Mouse (Mus musculus): Measurements from ENCODE around the gene Gimd1. TPM values are rescaled to one million over a fixed set of nuclear protein-coding genes. Genes with fewer than 3 reads are reported as not detected.

Gimd1 gene
- polyA plus RNA-seq (2012), result not detected in 2 replicates

DNA sequence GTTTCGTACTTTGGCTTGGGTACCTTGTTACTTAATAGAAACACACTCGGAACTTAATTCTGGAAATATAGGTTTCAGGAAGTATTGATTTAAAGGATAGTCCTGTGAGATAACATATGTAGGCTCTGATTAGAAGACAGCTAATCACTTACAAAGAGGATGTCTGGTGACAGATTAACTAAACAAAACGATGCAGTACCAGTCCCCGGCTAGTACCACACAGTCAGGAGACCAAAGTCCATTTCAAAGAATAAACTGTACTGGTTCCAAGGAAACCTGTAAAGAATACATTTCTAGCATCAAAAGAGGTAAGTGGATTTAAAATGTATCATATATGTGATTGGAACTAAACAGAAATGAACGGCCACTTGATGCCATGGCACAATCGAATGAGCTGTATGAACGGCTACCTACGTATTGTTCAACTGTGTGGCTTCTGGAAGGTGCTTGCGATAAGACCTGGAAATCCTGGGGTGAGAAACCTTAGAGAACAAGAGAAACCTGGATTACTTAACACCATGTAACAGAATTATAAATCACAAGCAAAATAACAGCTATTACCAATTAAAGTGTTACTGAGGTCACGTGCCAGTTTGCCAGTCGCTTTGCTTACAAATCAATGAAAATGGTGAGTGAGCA is at the start of gene Gimd1:
Gene Gimd1 (plus strand): TSS at position 220 of the 639 bp plus-strand sequence.
- no peak for TF ChIP-seq GATA1 (IDR thresholded peaks at IDR 0.05; ENCODE audit: low read length)

DNA sequence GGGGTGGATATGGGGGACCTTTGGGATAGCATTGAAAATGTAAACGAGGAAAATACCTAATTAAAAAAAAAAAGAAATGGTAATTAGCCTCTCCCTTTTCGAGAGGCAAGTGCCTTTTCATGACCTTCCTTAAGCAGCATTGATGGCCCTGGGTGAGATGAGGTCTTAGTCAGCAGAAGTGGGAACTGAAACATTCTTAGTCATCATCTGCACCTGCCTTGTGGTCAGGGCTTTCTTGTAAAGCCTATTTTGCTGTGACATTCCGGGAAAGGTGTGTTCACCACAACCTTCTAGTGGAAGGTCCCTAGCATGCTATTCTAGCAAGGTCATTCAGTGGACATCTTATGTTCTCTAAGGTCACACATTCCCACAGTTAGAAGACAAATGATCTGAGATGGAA is 48.4 kb upstream of the Gimd1 start:
- no peak for TF ChIP-seq GATA1 (IDR thresholded peaks at IDR 0.05; ENCODE audit: low read length)

GRCm38 (mm10) chr3:132582339-132582738 is 47.3 kb upstream of the Gimd1 start:
- no peak for TF ChIP-seq GATA1 (IDR thresholded peaks at IDR 0.05; ENCODE audit: low read length)

GRCm38 (mm10) chr3:132585122-132585972 is 44.3 kb upstream of the Gimd1 start:
- no peak for TF ChIP-seq GATA1 (IDR thresholded peaks at IDR 0.05; ENCODE audit: low read length)

- TF ChIP-seq GATA1 (IDR thresholded peaks at IDR 0.05; ENCODE audit: low read length), result no peak
Measured at GRCm38 (mm10) chr3:132588146-132588545, 41.5 kb upstream of the Gimd1 start.

DNA sequence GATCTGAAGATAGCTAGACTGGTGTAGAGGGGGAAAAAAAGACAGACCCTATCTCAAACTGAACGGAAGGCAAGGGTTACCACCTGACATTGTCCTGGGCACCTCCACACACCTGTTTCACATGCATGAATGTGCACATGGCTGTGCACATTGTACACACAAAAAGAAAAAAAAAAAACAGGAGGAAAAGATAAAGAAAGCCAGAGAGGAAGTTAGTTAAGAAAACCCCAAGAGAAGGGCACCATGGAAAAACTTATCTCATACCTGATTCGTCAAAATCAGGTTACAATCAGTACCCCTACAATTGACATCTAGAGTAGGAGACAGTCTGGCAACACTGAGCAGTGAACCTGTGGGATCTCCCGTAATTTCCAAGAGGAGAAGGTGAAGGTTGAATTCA is 39.6 kb upstream of the Gimd1 start:
- TF ChIP-seq GATA1 (IDR thresholded peaks at IDR 0.05; ENCODE audit: low read length), result no peak

DNA sequence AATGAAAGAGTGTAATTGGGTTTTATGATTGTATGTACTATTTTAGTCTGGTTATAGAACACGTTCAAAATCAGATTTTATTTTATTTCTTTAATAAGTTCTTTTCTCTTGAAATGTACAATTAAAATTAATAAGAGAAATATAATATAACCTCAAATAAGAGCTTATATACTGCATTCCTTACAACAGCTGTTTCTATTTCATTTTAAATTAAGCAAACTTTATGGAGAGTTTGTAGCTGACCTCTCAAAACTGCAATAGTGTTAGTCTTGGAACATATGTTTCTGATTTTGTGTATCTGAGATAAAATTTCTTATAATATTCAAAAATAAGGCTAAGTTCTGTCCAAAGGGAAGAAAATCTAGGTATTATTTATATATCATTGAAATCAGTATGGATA is 39.0 kb upstream of the Gimd1 start:
- no peak for TF ChIP-seq GATA1 (IDR thresholded peaks at IDR 0.05; ENCODE audit: low read length)

DNA sequence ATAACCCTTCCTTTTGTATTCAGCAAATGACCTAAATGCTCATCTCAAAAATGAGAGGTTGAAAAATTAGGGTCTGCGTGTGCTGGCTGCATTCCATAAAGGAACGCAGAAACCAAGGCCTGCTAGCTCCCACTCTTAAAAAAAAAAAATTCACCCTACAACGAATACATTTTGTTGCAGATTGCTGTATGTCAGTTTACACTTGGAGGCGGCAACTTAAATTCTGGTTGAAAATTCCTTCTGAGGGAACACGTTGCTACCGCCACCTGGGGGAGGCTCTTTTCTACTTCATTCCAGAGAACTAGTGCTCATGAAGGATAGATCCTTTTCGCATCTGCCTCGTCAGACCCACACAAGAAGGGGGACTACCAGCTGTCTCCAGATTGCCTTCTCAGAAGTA is 879 bp upstream of the Gimd1 start:
- no peak for TF ChIP-seq GATA1 (IDR thresholded peaks at IDR 0.05; ENCODE audit: low read length)

DNA sequence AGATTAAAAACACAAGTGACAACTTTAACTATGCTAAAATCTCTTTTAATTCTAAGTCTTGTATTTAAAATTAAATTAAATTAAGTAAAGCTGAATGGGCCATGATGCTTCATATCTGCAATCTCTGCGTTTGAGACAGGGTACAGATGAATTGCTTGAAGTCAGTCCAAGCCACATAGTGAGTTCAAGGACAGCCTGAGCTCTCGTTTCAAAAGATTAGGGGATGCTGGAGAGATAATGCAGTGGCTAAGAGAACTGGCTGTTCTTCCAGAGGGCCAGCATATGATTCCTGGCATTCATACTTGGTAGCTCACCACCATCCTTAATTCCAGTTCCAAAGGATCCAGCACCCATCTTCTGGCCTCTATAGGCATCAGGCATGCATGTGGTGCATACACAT is 3.6 kb downstream of the Gimd1 start:
- TF ChIP-seq GATA1 (IDR thresholded peaks at IDR 0.05; ENCODE audit: low read length), result no peak

DNA sequence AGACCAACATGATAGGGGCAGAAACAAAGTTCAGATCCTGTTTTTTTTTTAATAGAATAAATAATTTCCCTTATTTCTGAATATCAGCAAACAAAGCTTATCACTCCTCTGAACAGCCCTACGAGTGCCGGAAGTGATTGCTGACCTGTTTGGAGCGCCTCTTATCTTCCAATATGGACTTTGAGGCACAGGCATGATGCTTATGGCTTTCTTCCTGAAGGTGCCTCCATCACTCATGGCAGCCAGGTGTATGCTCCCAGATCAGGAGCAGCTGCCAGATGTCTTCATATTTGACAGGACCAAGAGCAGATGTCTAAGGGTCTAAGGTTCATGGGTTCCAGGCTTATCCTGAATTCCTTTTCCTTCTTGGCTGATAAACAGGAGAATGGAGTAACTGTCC is 7.5 kb downstream of the Gimd1 start:
- no peak for TF ChIP-seq GATA1 (IDR thresholded peaks at IDR 0.05; ENCODE audit: low read length)

DNA sequence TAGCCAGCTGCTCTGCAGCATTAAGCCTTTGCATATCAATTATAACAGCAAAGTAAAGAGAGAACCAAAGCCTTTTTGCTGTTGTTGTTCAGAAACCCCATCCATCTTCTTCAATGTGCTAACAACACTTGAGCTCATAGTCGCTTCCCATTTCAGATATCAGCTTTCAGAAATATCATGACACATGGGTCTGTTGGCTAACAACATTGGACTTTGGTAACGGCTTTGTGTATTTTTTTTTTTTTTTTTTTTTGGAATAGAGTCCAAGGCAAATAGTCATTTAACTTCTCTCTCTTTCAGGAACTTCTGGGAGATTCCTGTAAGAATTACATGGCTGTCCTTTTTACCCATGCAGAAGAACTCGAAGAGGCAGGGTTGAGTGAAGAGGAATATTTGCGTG is 14.5 kb downstream of the Gimd1 start:
- no peak for TF ChIP-seq GATA1 (IDR thresholded peaks at IDR 0.05; ENCODE audit: low read length)

GRCm38 (mm10) chr3:132646814-132647213 is 17.2 kb downstream of the Gimd1 start:
- TF ChIP-seq GATA1 (IDR thresholded peaks at IDR 0.05; ENCODE audit: low read length), result no peak

- TF ChIP-seq GATA1 (IDR thresholded peaks at IDR 0.05; ENCODE audit: low read length), result no peak
Measured at GRCm38 (mm10) chr3:132649368-132649767, 19.7 kb downstream of the Gimd1 start.

DNA sequence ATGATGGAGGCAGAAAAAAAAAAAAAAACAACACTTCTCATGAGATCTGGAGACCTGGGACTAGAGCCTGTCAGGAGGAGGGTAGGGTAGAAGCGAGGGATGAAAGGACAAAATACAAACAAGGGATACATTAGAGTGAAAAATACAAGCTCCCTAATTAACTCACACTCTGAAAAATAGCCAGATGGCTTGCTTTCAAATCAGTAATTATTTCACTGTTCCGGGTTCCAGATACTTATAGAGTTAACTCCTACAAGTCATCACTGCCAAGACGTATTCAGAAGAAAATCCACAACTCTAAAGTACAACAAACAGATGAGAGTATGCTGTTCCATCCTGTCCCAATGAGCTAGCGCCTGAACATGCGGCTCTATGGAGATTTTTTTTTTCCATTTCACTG is 20.6 kb downstream of the Gimd1 start:
- no peak for TF ChIP-seq GATA1 (IDR thresholded peaks at IDR 0.05; ENCODE audit: low read length)

DNA sequence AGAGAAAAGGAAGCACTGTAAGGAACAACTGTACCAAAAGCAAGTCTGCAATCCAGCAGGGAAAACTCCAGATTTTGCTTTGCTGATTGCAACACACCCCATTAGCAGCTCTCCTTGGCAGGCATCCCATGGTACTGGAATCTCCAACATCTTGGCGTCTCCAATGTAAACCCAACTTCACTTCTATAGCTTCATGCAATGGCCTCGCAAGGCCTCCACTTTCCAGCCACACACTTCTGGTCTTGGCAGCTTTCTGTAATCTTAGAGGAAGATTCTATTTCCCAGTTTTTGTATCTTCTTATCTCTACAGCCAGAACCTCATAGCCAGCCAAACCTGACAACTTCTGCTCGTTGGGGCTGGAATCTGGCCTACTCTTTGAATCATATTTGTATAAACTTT is 22.2 kb downstream of the Gimd1 start:
- TF ChIP-seq GATA1 (IDR thresholded peaks at IDR 0.05; ENCODE audit: low read length), result no peak

GRCm38 (mm10) chr3:132653959-132654358 is 24.3 kb downstream of the Gimd1 start:
- no peak for TF ChIP-seq GATA1 (IDR thresholded peaks at IDR 0.05; ENCODE audit: low read length)

DNA sequence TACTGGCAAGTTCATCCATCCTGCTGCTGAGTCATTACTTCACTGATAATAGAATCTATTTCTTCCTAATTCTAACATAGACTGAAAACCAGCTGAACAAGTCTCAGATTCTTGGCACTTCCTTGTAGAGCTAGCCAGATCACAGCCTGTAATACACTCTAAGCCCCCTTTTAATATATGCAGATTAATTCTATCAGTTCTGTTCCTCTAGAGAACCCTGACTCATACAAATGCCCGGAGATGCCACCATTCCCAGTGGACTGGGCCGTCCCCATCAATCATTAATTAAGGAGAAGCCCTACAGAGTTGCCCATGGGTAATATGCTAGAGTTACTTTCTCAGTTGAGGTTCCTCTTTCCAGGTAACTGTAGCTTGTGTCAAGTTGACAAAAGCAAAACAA is 26.3 kb downstream of the Gimd1 start:
- no peak for TF ChIP-seq GATA1 (IDR thresholded peaks at IDR 0.05; ENCODE audit: low read length)
